Mouse (Mus musculus): Measurements from ENCODE around the gene Glipr1. TPM values are rescaled to one million over a fixed set of nuclear protein-coding genes. Genes with fewer than 3 reads are reported as not detected.

Gene Glipr1
- polyA plus RNA-seq, 1 experiment from 2014 or later: 1.4 TPM

- Histone ChIP-seq H3K4me1 (no peaks in the 10 kb centered on the region), H3K9ac (replicated peaks) (no peak overlapping the region), H3K4me3 (replicated peaks) (no peak overlapping the region), H3K27ac (replicated peaks) (no peak overlapping the region), H3K4me2 (no peak overlapping the region), H3K9me3 (replicated peaks) (no peaks in the 10 kb centered on the region), H3K36me3 (no peaks in the 10 kb centered on the region), H3K27me3 (replicated peaks) (no peaks in the 10 kb centered on the region)
- no peak for ATAC-seq (ENCODE audit: low FRiP score)
Measured at GRCm38 (mm10) chr10:111997671-111998070, 4.8 kb downstream of the Glipr1 start.

DNA sequence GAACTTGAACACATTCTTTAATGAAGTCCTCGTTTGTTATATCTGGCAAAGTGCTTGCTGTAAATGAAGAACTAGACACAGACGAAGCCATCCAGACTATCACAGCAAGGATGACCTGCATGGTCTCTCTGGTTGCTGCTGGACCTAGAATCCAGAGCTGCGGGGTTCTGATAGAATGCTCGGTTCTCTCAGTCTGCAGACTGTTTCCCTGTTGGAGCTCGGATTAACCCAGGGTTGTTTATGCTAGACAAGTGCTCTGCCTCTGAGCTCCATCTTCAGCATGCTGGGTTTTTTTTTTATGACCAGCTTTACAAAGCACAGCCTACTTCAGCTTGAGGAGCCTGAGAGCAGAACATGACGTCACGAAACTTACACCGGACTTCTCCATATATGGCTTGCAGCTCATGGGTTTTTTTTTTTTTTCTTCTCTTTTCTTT, 5.5 kb downstream of the Glipr1 start:
- H3K4me1 ChIP-seq: no peaks in the 10 kb centered on the region
- WGBS: 82% methylated on average over 8 of the region's 8 CpGs
- no peak overlapping the region for H3K9ac ChIP-seq (replicated peaks)
- H3K4me2 ChIP-seq: no peak overlapping the region
- H3K36me3 ChIP-seq: no peaks in the 10 kb centered on the region
- H3K27me3 ChIP-seq (replicated peaks): no peaks in the 10 kb centered on the region
- no peak for ATAC-seq (ENCODE audit: low FRiP score)
- H3K9me3 ChIP-seq (replicated peaks): no peaks in the 10 kb centered on the region
- H3K4me3 ChIP-seq (replicated peaks): no peak overlapping the region
- H3K27ac ChIP-seq (replicated peaks): no peak overlapping the region

DNA sequence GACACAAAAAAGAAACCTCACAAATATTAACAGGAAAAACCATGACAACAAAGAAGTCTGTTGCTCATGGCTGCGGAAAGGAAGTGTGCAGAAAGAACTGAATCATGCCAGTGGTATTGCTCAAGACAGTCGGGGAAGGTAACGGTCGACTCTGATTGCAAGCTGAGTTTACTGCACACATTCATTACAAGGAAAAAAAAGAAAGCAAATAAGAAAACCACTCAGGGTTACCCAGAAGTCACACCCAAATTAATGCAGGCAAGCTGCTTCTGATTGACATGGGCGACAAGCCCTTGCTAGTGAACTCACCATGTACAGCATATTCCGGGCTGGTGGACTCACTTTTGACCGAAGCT, 5.9 kb downstream of the Glipr1 start:
- H3K4me2 ChIP-seq: no peak overlapping the region
- H3K9me3 ChIP-seq (replicated peaks): no peaks in the 10 kb centered on the region
- H3K27ac ChIP-seq (replicated peaks): no peak overlapping the region
- H3K4me3 ChIP-seq (replicated peaks): no peak overlapping the region
- no peaks in the 10 kb centered on the region for H3K4me1 ChIP-seq
- no peaks in the 10 kb centered on the region for H3K36me3 ChIP-seq
- 90% methylated on average over 7 of the region's 7 CpGs for WGBS
- no peak for ATAC-seq (ENCODE audit: low FRiP score)
- H3K9ac ChIP-seq (replicated peaks): no peak overlapping the region
- no peaks in the 10 kb centered on the region for H3K27me3 ChIP-seq (replicated peaks)

- WGBS: 92% methylated on average over 11 of the region's 11 CpGs
- no peak overlapping the region for H3K4me3 ChIP-seq (replicated peaks)
- H3K9me3 ChIP-seq (replicated peaks): no peaks in the 10 kb centered on the region
- H3K36me3 ChIP-seq: no peaks in the 10 kb centered on the region
- no peaks in the 10 kb centered on the region for H3K27me3 ChIP-seq (replicated peaks)
- H3K4me1 ChIP-seq: no peaks in the 10 kb centered on the region
- H3K9ac ChIP-seq (replicated peaks): no peak overlapping the region
- ATAC-seq (ENCODE audit: low FRiP score): no peak
- H3K27ac ChIP-seq (replicated peaks): no peak overlapping the region
- no peak overlapping the region for H3K4me2 ChIP-seq
Measured at GRCm38 (mm10) chr10:111995803-111996548, 6.5 kb downstream of the Glipr1 start.

- peaks cover 45% of the 10 kb centered on the region for H3K36me3 ChIP-seq
Measured at GRCm38 (mm10) chr10:111986453-111986852, 16.0 kb downstream of the Glipr1 start.

DNA sequence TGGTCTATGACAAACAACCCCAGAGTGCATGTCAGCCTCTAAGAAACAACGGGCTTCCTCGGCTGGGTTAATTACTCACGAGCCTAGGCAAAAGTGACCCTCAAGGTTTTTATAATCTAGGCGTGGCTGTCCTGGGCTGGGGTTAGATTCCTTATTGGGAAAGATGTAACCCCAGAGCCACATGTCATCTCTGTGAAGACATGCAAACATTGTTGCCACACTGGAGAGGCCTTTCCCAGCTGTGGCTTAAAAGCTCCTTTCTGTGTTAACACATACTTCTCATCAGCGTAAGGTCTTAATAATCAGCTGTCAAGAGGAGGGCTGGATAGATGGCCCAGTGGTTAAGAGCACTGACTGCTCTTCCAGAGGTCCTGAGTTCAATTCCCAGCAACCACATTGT, 19.4 kb downstream of the Glipr1 start:
- H3K27me3 ChIP-seq (replicated peaks): no peaks in the 10 kb centered on the region
- H3K4me3 ChIP-seq (replicated peaks): no peak overlapping the region
- H3K9me3 ChIP-seq (replicated peaks): no peaks in the 10 kb centered on the region
- no peak overlapping the region for H3K27ac ChIP-seq (replicated peaks)
- no peak overlapping the region for H3K4me2 ChIP-seq
- WGBS: 93% methylated on average over 5 of the region's 5 CpGs
- H3K4me1 ChIP-seq: no peaks in the 10 kb centered on the region
- peaks cover 60% of the 10 kb centered on the region for H3K36me3 ChIP-seq
- H3K9ac ChIP-seq (replicated peaks): no peak overlapping the region
- no peak for ATAC-seq (ENCODE audit: low FRiP score)

More at GRCm38 (mm10) chr10:111986453-111986852, 16.0 kb downstream of the Glipr1 start:
- Histone ChIP-seq H3K27ac (replicated peaks) (no peak overlapping the region), H3K27me3 (replicated peaks) (no peaks in the 10 kb centered on the region), H3K4me1 (no peaks in the 10 kb centered on the region), H3K4me2 (no peak overlapping the region), H3K4me3 (replicated peaks) (no peak overlapping the region), H3K9me3 (replicated peaks) (no peaks in the 10 kb centered on the region), H3K9ac (replicated peaks) (no peak overlapping the region)
- no peak for ATAC-seq (ENCODE audit: low FRiP score)
- WGBS: 96% methylated on average over 6 of the region's 6 CpGs

- H3K27me3 ChIP-seq (replicated peaks): no peaks in the 10 kb centered on the region
- WGBS: 54% methylated on average over 5 of the region's 5 CpGs
- H3K4me3 ChIP-seq (replicated peaks): no peak overlapping the region
- H3K9ac ChIP-seq (replicated peaks): no peak overlapping the region
- peaks cover 13% of the 10 kb centered on the region for H3K4me1 ChIP-seq
- peaks cover 40% of the 10 kb centered on the region for H3K36me3 ChIP-seq
- ATAC-seq (ENCODE audit: low FRiP score): no peak
- H3K27ac ChIP-seq (replicated peaks): no peak overlapping the region
- no peaks in the 10 kb centered on the region for H3K9me3 ChIP-seq (replicated peaks)
- H3K4me2 ChIP-seq: no peak overlapping the region
Measured at GRCm38 (mm10) chr10:111977584-111977983, 24.8 kb downstream of the Glipr1 start.

DNA sequence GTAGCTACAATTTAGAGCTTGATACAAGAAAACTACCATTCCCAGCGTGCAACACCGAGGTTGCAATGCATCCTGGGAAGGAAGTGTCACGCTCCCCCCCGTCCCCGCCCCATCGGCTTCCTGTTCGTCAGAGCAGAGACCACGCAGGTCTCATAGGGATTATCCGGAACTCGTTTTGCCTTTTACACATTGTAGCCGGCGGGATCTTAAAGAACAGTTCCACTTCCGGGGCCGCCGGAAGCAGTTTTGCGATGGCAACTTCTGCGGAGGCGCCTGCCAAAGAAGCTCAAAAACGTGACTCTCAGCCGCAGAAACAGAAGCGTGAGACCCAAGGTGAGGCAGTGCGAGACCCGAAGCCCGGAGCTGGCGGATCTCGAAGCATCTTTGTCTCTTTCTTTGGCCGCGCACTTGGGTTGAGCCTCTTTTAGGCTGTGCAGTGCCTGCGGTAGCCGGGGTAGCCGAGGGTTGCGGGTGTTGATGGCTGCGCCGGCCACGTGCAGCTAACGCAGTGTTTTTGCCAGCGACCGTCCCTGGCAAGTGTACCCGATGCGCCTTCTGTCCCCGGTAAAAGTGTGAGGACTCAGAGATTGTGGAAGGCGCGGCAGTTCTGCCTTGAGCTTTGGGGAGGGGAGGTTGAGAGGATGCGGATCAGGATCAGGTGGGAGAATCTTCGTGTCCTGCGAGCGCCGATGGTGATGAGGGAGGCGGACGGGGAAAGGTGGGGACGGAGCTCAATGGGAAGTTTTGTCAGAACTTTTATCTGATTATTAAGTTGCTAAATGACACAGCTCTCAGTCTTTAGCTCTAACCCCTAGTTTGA, 29.7 kb downstream of the Glipr1 start, which contains the start of gene Krr1:
TSS of gene Krr1 (plus strand) at position 123 of the 820 bp plus-strand sequence.
- ATAC-seq (ENCODE audit: low FRiP score): peak; percentile 96
- Histone ChIP-seq H3K4me1 (peaks cover 13% of the 10 kb centered on the region), H3K36me3 (peaks cover 13% of the 10 kb centered on the region; the same call in 1 of the 2 replicates), H3K27me3 (replicated peaks) (no peaks in the 10 kb centered on the region), H3K4me2 (peak within 1 kb of the TSS; percentile 79), H3K27ac (replicated peaks) (peak within 1 kb of the TSS; percentile 75), H3K9me3 (replicated peaks) (no peaks in the 10 kb centered on the region), H3K9ac (replicated peaks) (peak within 1 kb of the TSS; percentile 80), H3K4me3 (replicated peaks) (peak within 1 kb of the TSS; percentile 89)
- WGBS: under 1% methylated on average over 51 of the region's 51 CpGs

DNA sequence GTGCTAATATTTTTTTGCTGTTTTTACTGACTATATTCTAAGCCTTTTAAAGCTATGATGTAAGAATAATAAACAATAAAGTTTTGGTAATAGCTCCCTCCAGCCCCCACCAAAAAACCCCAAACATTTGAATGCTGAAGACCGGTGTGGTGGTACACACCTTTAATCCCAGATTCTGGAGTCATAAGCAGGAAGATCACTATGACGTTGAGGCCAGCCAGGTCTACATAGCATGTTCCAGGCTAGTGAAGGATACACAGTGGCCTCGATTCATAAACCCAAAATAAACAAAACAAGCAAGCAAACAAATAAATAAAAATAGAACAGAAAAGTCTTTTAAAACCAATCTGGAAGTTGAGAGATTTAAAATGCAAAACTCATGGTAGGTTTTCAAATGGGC, 30.5 kb downstream of the Glipr1 start:
- peaks cover 13% of the 10 kb centered on the region for H3K4me1 ChIP-seq
- ATAC-seq (ENCODE audit: low FRiP score): peak; percentile 52; the same call in 1 of the 2 replicates
- no peak overlapping the region for H3K27ac ChIP-seq (replicated peaks)
- no peaks in the 10 kb centered on the region for H3K27me3 ChIP-seq (replicated peaks)
- WGBS: 83% methylated on average over 3 of the region's 3 CpGs
- no peak overlapping the region for H3K9ac ChIP-seq (replicated peaks)
- no peaks in the 10 kb centered on the region for H3K9me3 ChIP-seq (replicated peaks)
- peak overlapping the region; percentile 40 for H3K4me2 ChIP-seq
- H3K36me3 ChIP-seq: peaks cover 9% of the 10 kb centered on the region; the same call in 1 of the 2 replicates
- H3K4me3 ChIP-seq (replicated peaks): no peak overlapping the region

- Histone ChIP-seq H3K4me1 (no peaks in the 10 kb centered on the region), H3K36me3 (no peaks in the 10 kb centered on the region), H3K9ac (replicated peaks) (no peak overlapping the region), H3K9me3 (replicated peaks) (no peaks in the 10 kb centered on the region), H3K27me3 (replicated peaks) (no peaks in the 10 kb centered on the region), H3K27ac (replicated peaks) (no peak overlapping the region), H3K4me2 (no peak overlapping the region), H3K4me3 (replicated peaks) (no peak overlapping the region)
- 56% methylated on average over 4 of the region's 4 CpGs for WGBS
- ATAC-seq (ENCODE audit: low FRiP score): no peak
Measured at GRCm38 (mm10) chr10:111966394-111966793, 36.0 kb downstream of the Glipr1 start.

- ATAC-seq (ENCODE audit: low FRiP score): no peak
- WGBS: 89% methylated on average over 6 of the region's 6 CpGs
- no peaks in the 10 kb centered on the region for H3K9me3 ChIP-seq (replicated peaks)
- no peaks in the 10 kb centered on the region for H3K4me1 ChIP-seq
- H3K36me3 ChIP-seq: no peaks in the 10 kb centered on the region
- no peak overlapping the region for H3K4me3 ChIP-seq (replicated peaks)
- H3K9ac ChIP-seq (replicated peaks): no peak overlapping the region
- no peak overlapping the region for H3K27ac ChIP-seq (replicated peaks)
- H3K4me2 ChIP-seq: no peak overlapping the region
- H3K27me3 ChIP-seq (replicated peaks): no peaks in the 10 kb centered on the region
Measured at GRCm38 (mm10) chr10:111960459-111960858, 42.0 kb downstream of the Glipr1 start.

DNA sequence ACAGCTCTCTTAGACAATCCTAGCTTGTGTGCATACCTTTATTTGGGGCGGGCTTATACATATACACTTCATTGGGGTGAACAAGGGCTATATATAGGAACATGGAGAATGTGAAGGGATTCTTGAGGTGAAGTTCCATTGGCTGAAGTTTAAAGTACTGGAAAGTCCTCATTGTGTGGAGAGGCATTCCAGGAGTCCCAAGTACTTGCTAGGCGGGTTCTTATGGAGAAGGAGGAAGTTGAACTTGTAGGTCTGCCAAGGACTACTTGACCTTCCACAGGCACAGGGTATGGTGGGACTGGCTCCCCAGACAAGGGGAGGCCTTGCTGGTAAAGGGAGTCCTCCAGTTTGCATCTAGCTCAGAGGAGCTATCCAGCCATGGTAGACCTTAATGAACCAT, 43.1 kb downstream of the Glipr1 start:
- Histone ChIP-seq H3K9ac (replicated peaks) (no peak overlapping the region), H3K27ac (replicated peaks) (no peak overlapping the region), H3K36me3 (no peaks in the 10 kb centered on the region), H3K27me3 (replicated peaks) (no peaks in the 10 kb centered on the region), H3K4me2 (no peak overlapping the region), H3K4me1 (no peaks in the 10 kb centered on the region), H3K4me3 (replicated peaks) (no peak overlapping the region), H3K9me3 (replicated peaks) (no peaks in the 10 kb centered on the region)
- 81% methylated on average over 2 of the region's 2 CpGs for WGBS
- ATAC-seq (ENCODE audit: low FRiP score): no peak
